Mouse (Mus musculus): Measurements from ENCODE around the gene Celf3. TPM values are rescaled to one million over a fixed set of nuclear protein-coding genes. Genes with fewer than 3 reads are reported as not detected.

Celf3 gene
- total and polyA plus RNA-seq, 3 experiments, result 0.23 to 0.31 TPM; not detected in 1

GRCm38 (mm10) chr3:94459834-94460233, 18.3 kb upstream of the Celf3 start:
- H3K9me3 ChIP-seq (replicated peaks; ENCODE audit: insufficient read depth, low read length), result no peaks in the 10 kb centered on the region

GRCm38 (mm10) chr3:94463926-94464578, 14.0 kb upstream of the Celf3 start:
- H3K4me3 ChIP-seq (ENCODE audit: control insufficient read depth in 1 of 2, insufficient read depth in 1 of 2, low read depth in 2 of 2, low read length in 2 of 2), result no peak overlapping the region
- TF ChIP-seq POLR2A (IDR thresholded peaks at IDR 0.05; ENCODE audit: control insufficient read depth in 1 of 2, insufficient read depth in 1 of 2, low read depth in 1 of 2, low read length in 2 of 2, poor library complexity in 1 of 2), result no peak
- TF ChIP-seq MAX (IDR thresholded peaks at IDR 0.05; ENCODE audit: low read length), result no peak
- TF ChIP-seq MYB (IDR thresholded peaks at IDR 0.05; ENCODE audit: low read depth, low read length), result no peak
- TF ChIP-seq UBTF (IDR thresholded peaks at IDR 0.05; ENCODE audit: borderline replicate concordance, insufficient read depth, low read depth, low read length), result no peak
- no peak for TF ChIP-seq POLR2AphosphoS2 (IDR thresholded peaks at IDR 0.05; ENCODE audit: low read length)
- no peak overlapping the region for H3K27ac ChIP-seq (ENCODE audit: control insufficient read depth, low read depth, low read length)
- H3K36me3 ChIP-seq (ENCODE audit: control insufficient read depth in 1 of 2, insufficient read depth in 2 of 2, low read length in 2 of 2), result no peaks in the 10 kb centered on the region
- 0 out of 4 replicates have a peak, but pooled peaks cover 0 to 2% of the 10 kb centered on the region in 2 experiments for H3K4me1 ChIP-seq (ENCODE audit: control insufficient read depth in 1 of 2, insufficient read depth in 2 of 2, low read length in 2 of 2)
- H3K27me3 ChIP-seq (ENCODE audit: control insufficient read depth in 1 of 2, insufficient read depth in 2 of 2, low read length in 2 of 2), result no peaks in the 10 kb centered on the region; a peak in 1 of 4 replicates
- no peaks in the 10 kb centered on the region for H3K9me3 ChIP-seq (replicated peaks; ENCODE audit: insufficient read depth, low read length)
- H3K9ac ChIP-seq (ENCODE audit: control insufficient read depth, low read depth, low read length, poor library complexity, severe bottlenecking), result no peak overlapping the region
- DNase-seq (ENCODE audit: low read depth, low spot score), result no peak
- H3K79me2 ChIP-seq (ENCODE audit: control insufficient read depth, insufficient read depth, low read length, poor library complexity), result no peaks in the 10 kb centered on the region

More at GRCm38 (mm10) chr3:94459834-94460233, 18.3 kb upstream of the Celf3 start:
- no peak overlapping the region for H3K27ac ChIP-seq (ENCODE audit: control insufficient read depth, low read depth, low read length)
- no peaks in the 10 kb centered on the region for H3K27me3 ChIP-seq (ENCODE audit: control insufficient read depth in 1 of 2, insufficient read depth in 2 of 2, low read length in 2 of 2)
- no peaks in the 10 kb centered on the region for H3K79me2 ChIP-seq (ENCODE audit: control insufficient read depth, insufficient read depth, low read length, poor library complexity)
- TF ChIP-seq ZC3H11A (IDR thresholded peaks at IDR 0.05; ENCODE audit: low read depth, low read length) (no peak), POLR2AphosphoS2 (IDR thresholded peaks at IDR 0.05; ENCODE audit: low read length) (no peak), E2F4 (IDR thresholded peaks at IDR 0.05; ENCODE audit: borderline replicate concordance, low read depth, low read length) (no peak), JUND (IDR thresholded peaks at IDR 0.05; ENCODE audit: low read depth, low read length) (no peak)
- H3K36me3 ChIP-seq (ENCODE audit: control insufficient read depth in 1 of 2, insufficient read depth in 2 of 2, low read length in 2 of 2), result peaks cover 0 to 3% of the 10 kb centered on the region in 2 experiments; a peak in 1 of 4 replicates
- H3K4me3 ChIP-seq (ENCODE audit: control insufficient read depth in 1 of 2, insufficient read depth in 1 of 2, low read depth in 2 of 2, low read length in 2 of 2), result no peak overlapping the region
- no peak overlapping the region for H3K9ac ChIP-seq (ENCODE audit: control insufficient read depth, low read depth, low read length, poor library complexity, severe bottlenecking)
- DNase-seq (ENCODE audit: low read depth, low spot score), result no peak
- 0 out of 4 replicates have a peak, but pooled peaks cover 0 to 2% of the 10 kb centered on the region in 2 experiments for H3K4me1 ChIP-seq (ENCODE audit: control insufficient read depth in 1 of 2, insufficient read depth in 2 of 2, low read length in 2 of 2)

- Histone ChIP-seq H3K4me1 (ENCODE audit: control insufficient read depth in 1 of 2, insufficient read depth in 2 of 2, low read length in 2 of 2) (0 out of 4 replicates have a peak, but pooled peaks cover 0 to 4% of the 10 kb centered on the region in 2 experiments), H3K4me3 (ENCODE audit: control insufficient read depth in 1 of 2, insufficient read depth in 1 of 2, low read depth in 2 of 2, low read length in 2 of 2) (no peak overlapping the region), H3K27ac (ENCODE audit: control insufficient read depth, low read depth, low read length) (no peak overlapping the region), H3K9me3 (replicated peaks; ENCODE audit: insufficient read depth, low read length) (no peaks in the 10 kb centered on the region), H3K27me3 (ENCODE audit: control insufficient read depth in 1 of 2, insufficient read depth in 2 of 2, low read length in 2 of 2) (no peaks in the 10 kb centered on the region; a peak in 1 of 4 replicates), H3K79me2 (ENCODE audit: control insufficient read depth, insufficient read depth, low read length, poor library complexity) (no peaks in the 10 kb centered on the region), H3K36me3 (ENCODE audit: control insufficient read depth in 1 of 2, insufficient read depth in 2 of 2, low read length in 2 of 2) (no peaks in the 10 kb centered on the region), H3K9ac (ENCODE audit: control insufficient read depth, low read depth, low read length, poor library complexity, severe bottlenecking) (no peak overlapping the region)
- no peak for DNase-seq (ENCODE audit: low read depth, low spot score)
- TF ChIP-seq MXI1 (IDR thresholded peaks at IDR 0.05; ENCODE audit: low read depth, low read length) (no peak), ETS1 (IDR thresholded peaks at IDR 0.05; ENCODE audit: low read depth, low read length) (no peak), ZNF384 (IDR thresholded peaks at IDR 0.05; ENCODE audit: low read depth, low read length) (no peak), SIN3A (IDR thresholded peaks at IDR 0.05; ENCODE audit: low read length) (no peak), USF2 (IDR thresholded peaks at IDR 0.05; ENCODE audit: borderline replicate concordance in 1 of 2, insufficient read depth in 1 of 2, low read depth in 1 of 2, low read length in 2 of 2) (no peak), TAL1 (IDR thresholded peaks at IDR 0.05; ENCODE audit: low read length) (no peak), CTCF (IDR thresholded peaks at IDR 0.05 in 2 of 3, conservative IDR thresholded peaks at IDR 0.05 in 1 of 3; ENCODE audit: control insufficient read depth in 1 of 3, insufficient read depth in 1 of 3, low read depth in 2 of 3, low read length in 3 of 3, poor library complexity in 1 of 3, severe bottlenecking in 1 of 3) (no peak), TBP (IDR thresholded peaks at IDR 0.05; ENCODE audit: low read depth, low read length) (no peak), SMC3 (IDR thresholded peaks at IDR 0.05; ENCODE audit: low read depth, low read length) (no peak), NRF1 (IDR thresholded peaks at IDR 0.05; ENCODE audit: insufficient read depth, low read depth, low read length, poor library complexity, severe bottlenecking) (no peak)
Measured at GRCm38 (mm10) chr3:94465632-94466430, 12.3 kb upstream of the Celf3 start.

Measured in MEL (cell line).